Mouse (Mus musculus): Measurements from ENCODE around the gene Cdc42ep1.
"Not testable (repeated sequence)": the region's sequence is repeated elsewhere in the genome, so short reads cannot be mapped to it uniquely, and the experiment has no call there.

The Cdc42ep1 gene

GRCm38 (mm10) chr15:78829636-78830035 is 12.8 kb upstream of the Cdc42ep1 start:
- no peak for DNase-seq (ENCODE audit: low spot score)

DNA sequence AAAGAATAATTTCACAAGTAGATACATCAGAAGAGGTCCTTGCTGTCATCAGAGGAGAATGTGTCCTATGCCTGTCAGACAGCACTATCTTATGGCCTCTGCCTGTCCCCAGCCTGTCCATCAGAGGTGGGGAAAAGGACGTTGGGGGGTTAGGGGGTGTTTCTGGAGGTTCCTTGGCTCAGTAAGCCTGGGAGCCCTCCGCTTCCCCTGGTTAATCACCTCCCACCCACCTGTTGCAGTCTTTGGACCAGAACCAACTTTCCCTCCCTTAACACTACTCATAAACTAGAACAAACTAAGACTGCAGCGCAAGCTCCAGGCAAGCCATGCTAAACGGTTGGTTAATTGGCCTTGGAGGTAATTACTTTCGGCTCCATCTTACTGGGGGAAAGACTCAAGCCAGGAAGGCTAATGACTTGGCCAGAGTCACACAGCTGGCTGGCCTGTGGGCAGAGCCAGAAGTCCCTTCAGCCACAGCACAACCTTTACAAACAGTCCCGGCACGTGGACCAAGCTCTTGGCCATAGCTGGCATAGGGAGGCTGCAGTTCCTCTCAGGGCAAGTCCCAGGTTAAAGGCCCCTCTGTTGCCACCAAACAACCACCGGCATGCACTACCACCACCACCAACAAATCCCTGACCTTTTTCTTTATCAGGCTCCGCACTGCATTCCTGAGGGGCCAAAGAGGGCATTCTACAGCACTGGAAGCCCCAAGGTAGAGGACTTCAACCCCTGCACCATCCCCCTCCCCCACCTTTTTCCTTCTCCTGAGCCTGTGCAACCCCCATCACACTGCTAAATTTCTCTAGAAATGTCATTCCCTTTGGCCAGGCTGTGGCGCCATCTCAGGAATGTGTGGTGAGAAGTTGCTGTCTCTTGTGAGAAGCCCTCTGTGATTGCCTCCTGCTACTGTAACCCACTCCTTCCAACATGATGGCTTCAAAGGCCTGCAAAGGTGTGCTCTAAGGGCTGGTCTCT is 11.4 kb upstream of the Cdc42ep1 start:
- no peak for DNase-seq (ENCODE audit: low spot score)

DNA sequence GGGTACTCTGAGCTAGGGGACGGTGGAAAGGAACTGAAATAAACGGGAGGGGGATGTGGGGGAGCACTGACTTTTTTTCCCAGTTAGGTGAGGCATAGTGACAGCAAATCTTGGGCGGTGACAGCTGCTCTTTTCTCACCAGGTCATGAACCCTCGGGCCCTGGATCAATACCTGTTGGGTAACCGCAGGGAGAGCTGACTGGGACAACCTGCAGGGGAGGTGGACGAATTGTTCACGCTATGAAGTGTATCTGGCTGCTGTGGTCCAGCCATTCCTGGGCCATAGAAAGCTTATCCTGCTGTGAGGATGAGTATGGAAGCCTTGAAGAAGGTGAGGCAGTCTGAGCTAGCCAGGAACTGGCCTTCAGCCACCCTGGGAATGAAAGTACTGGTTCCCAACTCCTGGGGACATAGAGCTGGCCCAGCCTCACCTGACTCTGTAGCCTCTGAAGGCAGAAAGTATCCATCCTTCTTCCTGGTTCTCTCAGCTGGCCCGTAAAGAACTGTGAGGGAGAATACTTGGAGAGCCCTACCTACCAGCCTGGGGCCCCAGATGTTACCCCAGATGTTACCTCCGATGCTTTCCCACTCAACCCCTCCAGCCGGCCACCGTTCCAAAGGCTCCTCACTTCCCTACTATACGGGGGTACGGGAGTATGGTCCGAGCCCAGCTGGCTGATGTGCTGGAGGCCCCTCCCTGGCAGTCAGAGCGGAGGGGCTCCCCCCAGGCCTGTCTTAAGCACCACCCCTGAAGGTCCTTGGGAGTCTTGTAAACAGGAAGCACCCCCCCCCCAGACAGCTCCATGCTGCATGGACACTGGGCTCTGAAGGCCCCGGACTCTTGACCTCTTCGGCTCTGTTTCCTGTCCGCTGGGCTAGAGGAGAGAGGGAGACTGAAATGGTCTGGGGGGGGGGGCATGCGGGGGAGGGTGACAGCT is 10.4 kb upstream of the Cdc42ep1 start:
- DNase-seq (ENCODE audit: low spot score), result no peak

DNA sequence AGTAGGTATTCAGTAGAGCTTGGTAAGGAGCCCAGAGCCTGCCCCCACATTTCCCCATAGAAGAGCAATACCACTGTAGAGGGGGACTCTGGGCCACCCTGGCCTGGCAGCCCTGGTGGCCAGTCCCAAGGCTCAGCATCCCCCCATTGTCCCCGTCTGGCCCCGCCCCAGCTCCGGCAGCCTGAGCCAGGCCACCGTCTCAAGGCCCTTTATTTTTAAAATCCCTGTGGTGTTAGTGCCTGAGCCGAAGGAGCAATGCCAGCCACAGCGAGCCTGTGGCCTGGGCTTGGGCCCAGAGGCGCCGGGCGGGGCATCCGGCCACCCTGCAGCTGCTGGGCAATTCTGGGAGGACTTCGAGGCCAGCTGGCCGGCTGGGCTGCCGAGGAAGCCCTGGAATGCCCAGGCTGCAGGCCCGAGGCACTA is 9.7 kb upstream of the Cdc42ep1 start:
- DNase-seq (ENCODE audit: low spot score), result peak; percentile 75

GRCm38 (mm10) chr15:78833582-78833981 is 8.8 kb upstream of the Cdc42ep1 start:
- DNase-seq (ENCODE audit: low spot score), result no peak

- no peak for DNase-seq (ENCODE audit: low spot score)
Observed at GRCm38 (mm10) chr15:78834233-78835005, 8.0 kb upstream of the Cdc42ep1 start.

- DNase-seq (ENCODE audit: low spot score), result no peak
Observed at GRCm38 (mm10) chr15:78835200-78836085, 7.0 kb upstream of the Cdc42ep1 start.

- DNase-seq (ENCODE audit: low spot score), result no peak
Observed at GRCm38 (mm10) chr15:78836086-78836621, 6.3 kb upstream of the Cdc42ep1 start.

GRCm38 (mm10) chr15:78839744-78840143 is 2.7 kb upstream of the Cdc42ep1 start:
- no peak for DNase-seq (ENCODE audit: low spot score)

GRCm38 (mm10) chr15:78840241-78840640 is 2.2 kb upstream of the Cdc42ep1 start:
- no peak for DNase-seq (ENCODE audit: low spot score)

GRCm38 (mm10) chr15:78840751-78841150 is 1.7 kb upstream of the Cdc42ep1 start:
- DNase-seq (ENCODE audit: low spot score), result no peak

- no peak for DNase-seq (ENCODE audit: low spot score)
Observed at GRCm38 (mm10) chr15:78841161-78841790, 1.1 kb upstream of the Cdc42ep1 start.

GRCm38 (mm10) chr15:78843581-78844469 is 1.4 kb downstream of the Cdc42ep1 start:
- DNase-seq (ENCODE audit: low spot score), result no peak

DNA sequence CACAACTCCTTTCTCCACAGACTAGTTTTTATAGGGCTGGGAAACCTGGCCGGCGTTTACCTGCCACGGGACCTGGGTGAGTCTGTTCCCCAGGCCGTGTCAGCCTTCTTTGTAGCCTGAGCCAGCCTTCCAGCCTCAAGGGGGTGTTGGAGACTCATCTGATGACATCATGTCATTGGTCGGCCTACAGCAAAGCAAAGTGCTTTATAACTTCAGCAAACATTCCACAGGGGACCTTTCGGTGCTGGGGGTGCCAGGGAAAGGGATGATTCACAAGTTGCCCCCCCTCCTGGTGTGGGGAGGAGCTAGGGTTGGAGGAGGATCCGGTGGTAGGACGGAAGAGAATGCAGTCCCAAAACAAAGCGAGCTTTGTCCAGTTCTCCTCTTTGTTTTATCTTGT is 2.4 kb downstream of the Cdc42ep1 start:
- DNase-seq (ENCODE audit: low spot score), result peak; percentile 57

DNA sequence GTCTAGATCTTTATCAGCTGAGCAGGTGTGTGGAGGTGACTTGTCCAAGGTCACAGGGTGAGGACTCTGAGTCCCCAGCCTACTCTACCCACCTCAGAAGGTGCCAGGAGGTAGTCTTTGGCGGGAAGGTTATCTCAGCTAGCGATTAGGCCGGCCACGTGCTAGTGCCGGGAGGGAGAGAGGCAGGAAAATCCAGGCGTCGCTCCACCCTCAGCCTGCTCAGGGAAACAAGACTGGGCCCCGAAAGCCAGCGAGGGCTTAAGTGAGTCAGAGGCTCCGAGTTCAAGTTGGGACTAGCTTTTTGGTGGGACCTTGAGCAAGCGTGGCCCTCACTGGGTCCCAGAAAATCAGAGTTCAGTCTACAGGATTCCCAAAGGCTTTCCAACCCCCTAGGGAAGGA is 2.9 kb downstream of the Cdc42ep1 start:
- no peak for DNase-seq (ENCODE audit: low spot score)

- DNase-seq (ENCODE audit: low spot score), result no peak
Observed at GRCm38 (mm10) chr15:78845867-78846266, 3.4 kb downstream of the Cdc42ep1 start.

- DNase-seq (ENCODE audit: low spot score), result no peak
Observed at GRCm38 (mm10) chr15:78846352-78846751, 3.9 kb downstream of the Cdc42ep1 start.

DNA sequence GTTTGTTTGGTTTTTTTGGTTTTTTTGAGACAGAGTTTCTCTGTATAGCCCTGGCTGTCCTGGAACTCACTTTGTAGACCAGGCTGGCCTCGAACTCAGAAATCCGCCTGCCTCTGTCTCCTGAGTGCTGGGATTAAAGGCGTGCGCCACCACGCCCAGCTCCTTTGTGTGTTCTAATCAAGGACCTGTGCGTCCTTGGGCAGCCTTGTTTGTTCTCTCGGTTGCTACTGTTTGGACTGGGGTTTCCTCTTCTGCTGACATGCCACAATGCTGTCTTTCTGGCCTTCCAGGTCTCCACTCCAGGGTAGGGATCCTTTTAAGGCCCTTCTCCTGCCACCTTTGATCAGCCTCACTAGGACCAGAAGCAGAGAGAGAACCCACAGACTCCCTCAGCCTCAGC is 4.4 kb downstream of the Cdc42ep1 start:
- DNase-seq (ENCODE audit: low spot score), result not testable (repeated sequence)

GRCm38 (mm10) chr15:78848467-78848866 is 6.0 kb downstream of the Cdc42ep1 start:
- DNase-seq (ENCODE audit: low spot score), result peak; percentile 86
